Mouse (Mus musculus): ENCODE results near the gene Chrm3. TPM values are rescaled to one million over a fixed set of nuclear protein-coding genes. Genes with fewer than 3 reads are reported as not detected.

Gene Chrm3
- polyA plus RNA-seq, 1 experiment from 2014 or later, result 4.4 TPM

- no peak overlapping the region for H3K27ac ChIP-seq
- no peaks in the 10 kb centered on the region for H3K36me3 ChIP-seq
- H3K4me3 ChIP-seq (replicated peaks), result no peak overlapping the region
- H3K4me1 ChIP-seq, result no peaks in the 10 kb centered on the region
- no peaks in the 10 kb centered on the region for H3K9me3 ChIP-seq
- no peak overlapping the region for H3K4me2 ChIP-seq
- no peak overlapping the region for H3K9ac ChIP-seq
- 86% methylated on average over 5 of the region's 5 CpGs for WGBS
- H3K27me3 ChIP-seq (replicated peaks), result no peaks in the 10 kb centered on the region
- no peak for ATAC-seq (ENCODE audit: insufficient read depth, low FRiP score, low read depth)
Observed at GRCm38 (mm10) chr13:10062681-10063080, 298.0 kb downstream of the Chrm3 start.

GRCm38 (mm10) chr13:10058993-10059392 is 301.7 kb downstream of the Chrm3 start:
- Histone ChIP-seq H3K4me1 (no peaks in the 10 kb centered on the region), H3K4me3 (replicated peaks) (no peak overlapping the region), H3K4me2 (no peak overlapping the region), H3K9me3 (no peaks in the 10 kb centered on the region), H3K27ac (no peak overlapping the region), H3K36me3 (no peaks in the 10 kb centered on the region), H3K9ac (no peak overlapping the region), H3K27me3 (replicated peaks) (no peaks in the 10 kb centered on the region)
- 64% methylated on average over 1 of the region's 1 CpGs for WGBS
- no peak for ATAC-seq (ENCODE audit: insufficient read depth, low FRiP score, low read depth)

GRCm38 (mm10) chr13:10057644-10058198 is 302.9 kb downstream of the Chrm3 start:
- WGBS, result 54% methylated on average over 2 of the region's 2 CpGs
- H3K27ac ChIP-seq, result no peak overlapping the region
- H3K4me3 ChIP-seq (replicated peaks), result no peak overlapping the region
- no peaks in the 10 kb centered on the region for H3K4me1 ChIP-seq
- no peak for ATAC-seq (ENCODE audit: insufficient read depth, low FRiP score, low read depth)
- H3K36me3 ChIP-seq, result no peaks in the 10 kb centered on the region
- no peaks in the 10 kb centered on the region for H3K9me3 ChIP-seq
- no peak overlapping the region for H3K9ac ChIP-seq
- no peak overlapping the region for H3K4me2 ChIP-seq
- H3K27me3 ChIP-seq (replicated peaks), result no peaks in the 10 kb centered on the region

- H3K9ac ChIP-seq, result no peak overlapping the region
- no peak overlapping the region for H3K4me2 ChIP-seq
- no peak for ATAC-seq (ENCODE audit: insufficient read depth, low FRiP score, low read depth)
- no peaks in the 10 kb centered on the region for H3K27me3 ChIP-seq (replicated peaks)
- no peaks in the 10 kb centered on the region for H3K9me3 ChIP-seq
- no peak overlapping the region for H3K4me3 ChIP-seq (replicated peaks)
- H3K27ac ChIP-seq, result no peak overlapping the region
- H3K4me1 ChIP-seq, result no peaks in the 10 kb centered on the region
- H3K36me3 ChIP-seq, result no peaks in the 10 kb centered on the region
Observed at GRCm38 (mm10) chr13:10054086-10054485, 306.6 kb downstream of the Chrm3 start.

GRCm38 (mm10) chr13:10053301-10053889 is 307.3 kb downstream of the Chrm3 start:
- no peaks in the 10 kb centered on the region for H3K27me3 ChIP-seq (replicated peaks)
- no peak overlapping the region for H3K4me3 ChIP-seq (replicated peaks)
- H3K27ac ChIP-seq, result no peak overlapping the region
- H3K4me1 ChIP-seq, result no peaks in the 10 kb centered on the region
- H3K9ac ChIP-seq, result no peak overlapping the region
- H3K9me3 ChIP-seq, result no peaks in the 10 kb centered on the region
- no peaks in the 10 kb centered on the region for H3K36me3 ChIP-seq
- WGBS, result 59% methylated on average over 8 of the region's 8 CpGs
- no peak overlapping the region for H3K4me2 ChIP-seq
- no peak for ATAC-seq (ENCODE audit: insufficient read depth, low FRiP score, low read depth)

DNA sequence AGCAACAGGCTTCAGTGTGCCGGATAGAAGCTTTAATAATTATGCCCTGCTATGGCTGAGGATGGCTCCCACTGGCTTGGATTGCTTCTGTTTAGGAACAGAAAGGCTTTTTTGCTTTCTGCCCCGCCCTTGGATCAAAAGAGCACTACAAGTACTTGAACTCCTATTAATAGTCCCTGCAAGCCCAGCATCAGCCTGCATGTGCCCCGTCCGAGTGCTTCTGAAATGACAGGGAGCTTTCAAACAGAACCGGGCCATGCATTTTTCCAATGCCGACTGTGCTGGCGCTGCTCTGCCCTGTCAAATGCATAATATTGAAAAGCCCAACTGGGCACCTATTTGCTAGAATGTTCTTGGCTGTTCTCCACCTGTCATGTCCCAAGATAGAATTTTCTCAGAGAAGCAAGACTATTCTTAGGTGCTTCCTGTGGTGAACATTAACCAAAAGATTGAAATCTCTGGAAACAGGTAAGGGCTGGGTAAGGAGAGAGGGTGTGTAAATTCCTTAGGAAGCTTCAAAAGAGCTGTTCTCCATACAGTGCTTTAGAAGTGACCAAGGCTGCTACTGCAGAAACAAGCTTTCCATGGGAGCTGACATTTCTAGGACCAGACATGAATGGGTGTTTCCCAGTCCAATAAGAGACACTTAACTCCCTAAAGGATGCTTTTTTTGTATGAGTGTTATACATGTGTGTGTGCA is 314.8 kb downstream of the Chrm3 start:
- no peak overlapping the region for H3K27ac ChIP-seq
- ATAC-seq (ENCODE audit: insufficient read depth, low FRiP score, low read depth), result peak; percentile 47; the same call in 1 of the 2 replicates
- H3K4me3 ChIP-seq (replicated peaks), result no peak overlapping the region
- 65% methylated on average over 7 of the region's 7 CpGs for WGBS
- H3K4me1 ChIP-seq, result no peaks in the 10 kb centered on the region
- H3K4me2 ChIP-seq, result no peak overlapping the region
- H3K9me3 ChIP-seq, result no peaks in the 10 kb centered on the region
- no peak overlapping the region for H3K9ac ChIP-seq
- H3K27me3 ChIP-seq (replicated peaks), result no peaks in the 10 kb centered on the region
- H3K36me3 ChIP-seq, result no peaks in the 10 kb centered on the region

DNA sequence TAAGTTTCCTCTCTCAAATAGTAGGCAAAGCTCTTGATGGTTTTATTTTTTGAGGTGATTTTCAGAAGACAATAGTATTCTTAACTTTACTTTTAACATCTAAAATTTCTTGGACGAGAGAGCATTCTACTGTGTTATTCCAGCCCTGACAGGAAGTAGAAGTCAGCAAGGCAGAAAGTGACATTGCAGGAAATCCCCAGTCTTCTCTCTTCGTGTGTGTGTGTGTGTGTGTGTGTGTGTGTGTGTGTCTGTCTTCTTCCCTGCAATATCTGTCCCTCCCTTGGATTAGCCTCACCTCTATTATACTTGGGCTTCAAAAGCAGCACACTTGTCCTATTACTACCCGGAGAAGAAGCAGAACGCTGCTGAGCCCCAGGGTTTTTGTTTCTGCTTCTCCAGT is 316.6 kb downstream of the Chrm3 start:
- whole genome bisulfite sequencing, result 61% methylated on average over 4 of the region's 4 CpGs
- Histone ChIP-seq H3K36me3 (no peaks in the 10 kb centered on the region), H3K27ac (no peak overlapping the region), H3K9me3 (no peaks in the 10 kb centered on the region), H3K4me2 (no peak overlapping the region), H3K4me3 (replicated peaks) (no peak overlapping the region), H3K9ac (no peak overlapping the region), H3K4me1 (no peaks in the 10 kb centered on the region), H3K27me3 (replicated peaks) (no peaks in the 10 kb centered on the region)
- ATAC-seq (ENCODE audit: insufficient read depth, low FRiP score, low read depth), result no peak

DNA sequence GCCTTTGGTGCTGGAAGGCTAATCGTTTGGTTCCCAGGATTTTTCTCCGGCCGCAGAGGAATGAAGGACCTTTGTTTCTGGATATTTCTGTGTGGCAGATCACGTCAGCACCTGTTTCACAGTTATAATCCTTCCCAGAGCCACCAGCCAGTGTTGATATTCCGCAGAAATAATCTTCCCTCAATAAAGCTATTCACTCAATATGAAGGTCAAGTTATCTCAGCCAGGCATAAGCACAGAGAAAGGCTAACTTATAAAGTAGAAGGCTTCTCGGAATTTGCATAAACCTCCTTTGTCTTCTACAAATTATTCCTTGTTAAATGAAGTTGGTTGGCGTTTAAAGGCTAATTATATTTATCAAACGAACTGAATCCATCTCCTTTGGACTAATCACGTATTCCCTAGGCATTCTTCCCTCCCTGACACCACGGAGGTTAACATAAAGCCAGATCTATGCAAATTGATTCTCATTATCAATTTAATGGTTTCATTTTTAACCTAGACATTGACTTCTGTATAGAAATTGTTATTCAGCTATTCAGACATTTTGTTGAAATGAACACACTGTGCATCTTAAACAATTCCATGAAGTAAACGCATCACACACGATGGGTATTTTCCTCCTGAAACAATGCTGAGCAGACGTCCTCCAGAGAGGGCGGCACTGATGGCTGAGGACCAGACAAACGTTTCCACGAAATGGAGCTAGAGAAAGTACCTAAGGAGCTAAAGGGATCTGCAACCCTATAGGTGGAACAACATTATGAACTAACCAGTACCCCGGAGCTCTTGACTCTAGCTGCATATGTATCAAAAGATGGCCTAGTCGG is 326.9 kb downstream of the Chrm3 start:
- no peaks in the 10 kb centered on the region for H3K4me1 ChIP-seq
- no peaks in the 10 kb centered on the region for H3K9me3 ChIP-seq
- no peak for ATAC-seq (ENCODE audit: insufficient read depth, low FRiP score, low read depth)
- H3K27me3 ChIP-seq (replicated peaks), result no peaks in the 10 kb centered on the region
- WGBS, result 83% methylated on average over 18 of the region's 18 CpGs
- no peak overlapping the region for H3K27ac ChIP-seq
- no peak overlapping the region for H3K4me3 ChIP-seq (replicated peaks)
- no peak overlapping the region for H3K4me2 ChIP-seq
- H3K36me3 ChIP-seq, result no peaks in the 10 kb centered on the region
- no peak overlapping the region for H3K9ac ChIP-seq

DNA sequence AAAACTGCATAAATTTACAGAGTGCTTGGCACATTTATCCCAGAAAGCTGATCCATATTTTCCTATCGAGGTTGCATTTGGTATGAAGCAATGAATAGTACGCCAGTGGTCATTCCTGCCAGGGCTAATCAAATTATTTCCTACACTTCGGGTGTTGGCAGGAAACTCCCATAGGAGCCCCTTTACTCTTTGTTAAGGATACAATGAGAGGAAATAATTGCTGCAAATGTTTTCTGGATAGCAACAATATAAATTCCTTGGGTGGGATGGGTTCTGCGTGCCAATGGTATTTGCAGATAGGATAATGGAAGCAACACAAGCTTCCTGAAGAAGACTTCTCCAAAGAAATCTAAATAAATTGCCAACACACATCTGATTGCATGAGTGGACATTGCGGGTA is 329.1 kb downstream of the Chrm3 start:
- Histone ChIP-seq H3K27ac (no peak overlapping the region), H3K9me3 (no peaks in the 10 kb centered on the region), H3K9ac (no peak overlapping the region), H3K4me3 (replicated peaks) (no peak overlapping the region), H3K27me3 (replicated peaks) (no peaks in the 10 kb centered on the region), H3K4me2 (no peak overlapping the region), H3K4me1 (no peaks in the 10 kb centered on the region), H3K36me3 (no peaks in the 10 kb centered on the region)
- WGBS, result 78% methylated on average over 5 of the region's 5 CpGs
- ATAC-seq (ENCODE audit: insufficient read depth, low FRiP score, low read depth), result no peak

- Histone ChIP-seq H3K4me2 (no peak overlapping the region), H3K36me3 (no peaks in the 10 kb centered on the region), H3K27ac (no peak overlapping the region), H3K9me3 (no peaks in the 10 kb centered on the region), H3K4me3 (replicated peaks) (no peak overlapping the region), H3K27me3 (replicated peaks) (no peaks in the 10 kb centered on the region), H3K4me1 (no peaks in the 10 kb centered on the region), H3K9ac (no peak overlapping the region)
- no peak for ATAC-seq (ENCODE audit: insufficient read depth, low FRiP score, low read depth)
- 84% methylated on average over 6 of the region's 6 CpGs for WGBS
Observed at GRCm38 (mm10) chr13:10029944-10030343, 330.7 kb downstream of the Chrm3 start.

- no peak overlapping the region for H3K4me2 ChIP-seq
- no peaks in the 10 kb centered on the region for H3K9me3 ChIP-seq
- H3K36me3 ChIP-seq, result no peaks in the 10 kb centered on the region
- H3K4me1 ChIP-seq, result no peaks in the 10 kb centered on the region
- ATAC-seq (ENCODE audit: insufficient read depth, low FRiP score, low read depth), result peak; percentile 65; the same call in 1 of the 2 replicates
- H3K27me3 ChIP-seq (replicated peaks), result no peaks in the 10 kb centered on the region
- no peak overlapping the region for H3K4me3 ChIP-seq (replicated peaks)
- 74% methylated on average over 3 of the region's 3 CpGs for WGBS
- no peak overlapping the region for H3K9ac ChIP-seq
- H3K27ac ChIP-seq, result no peak overlapping the region
Observed at GRCm38 (mm10) chr13:10025134-10025533, 335.5 kb downstream of the Chrm3 start.

GRCm38 (mm10) chr13:10023112-10023511 is 337.5 kb downstream of the Chrm3 start:
- Histone ChIP-seq H3K27ac (no peak overlapping the region), H3K9me3 (no peaks in the 10 kb centered on the region), H3K9ac (no peak overlapping the region), H3K36me3 (no peaks in the 10 kb centered on the region), H3K27me3 (replicated peaks) (no peaks in the 10 kb centered on the region), H3K4me3 (replicated peaks) (no peak overlapping the region), H3K4me2 (no peak overlapping the region), H3K4me1 (no peaks in the 10 kb centered on the region)
- 76% methylated on average over 2 of the region's 2 CpGs for WGBS
- no peak for ATAC-seq (ENCODE audit: insufficient read depth, low FRiP score, low read depth)

Measured in stomach, embryonic 15.5 days (tissue).